Mouse (Mus musculus) right cerebral cortex, postnatal 10 days (tissue): ENCODE results near the gene Sorl1.

Source experiments
- DNase-seq, 2 experiments: peaks; one replicate each; pipeline ENCODE4 v3.0.0; 2021; ENCODE audit warnings: low spot score in 2 of 2

Sorl1 gene

GRCm38 (mm10) chr9:41958282-41958681 is 165.8 kb downstream of the Sorl1 start:
- no peak for DNase-seq

GRCm38 (mm10) chr9:41953486-41953885 is 170.6 kb downstream of the Sorl1 start:
- DNase-seq, result peak; percentile 89

- no peak for DNase-seq
Measured at GRCm38 (mm10) chr9:41952650-41953204, 171.4 kb downstream of the Sorl1 start.

GRCm38 (mm10) chr9:41951472-41952129 is 172.5 kb downstream of the Sorl1 start:
- peak in 1 of 2 experiments; percentile 51 for DNase-seq

- peak; percentile 93 for DNase-seq
Measured at GRCm38 (mm10) chr9:41950991-41951451, 173.1 kb downstream of the Sorl1 start.

GRCm38 (mm10) chr9:41950109-41950990 is 173.7 kb downstream of the Sorl1 start:
- peak; percentile 86 to 88 for DNase-seq

GRCm38 (mm10) chr9:41949476-41949875 is 174.6 kb downstream of the Sorl1 start:
- no peak for DNase-seq

GRCm38 (mm10) chr9:41944964-41945363 is 179.1 kb downstream of the Sorl1 start:
- DNase-seq, result no peak

- DNase-seq, result no peak
Measured at GRCm38 (mm10) chr9:41942970-41943635, 181.0 kb downstream of the Sorl1 start.

GRCm38 (mm10) chr9:41940311-41940853 is 183.7 kb downstream of the Sorl1 start:
- DNase-seq, result no peak

GRCm38 (mm10) chr9:41938449-41938848 is 185.6 kb downstream of the Sorl1 start:
- no peak for DNase-seq

GRCm38 (mm10) chr9:41937967-41938348 is 186.1 kb downstream of the Sorl1 start:
- no peak for DNase-seq

- DNase-seq, result no peak
Measured at GRCm38 (mm10) chr9:41937341-41937966, 186.6 kb downstream of the Sorl1 start.

GRCm38 (mm10) chr9:41936598-41936997 is 187.5 kb downstream of the Sorl1 start:
- DNase-seq, result peak in 1 of 2 experiments; percentile 76

GRCm38 (mm10) chr9:41935979-41936378 is 188.1 kb downstream of the Sorl1 start:
- no peak for DNase-seq

- DNase-seq, result peak; percentile 70 to 81
Measured at GRCm38 (mm10) chr9:41935373-41935971, 188.6 kb downstream of the Sorl1 start.

GRCm38 (mm10) chr9:41934848-41935372 is 189.2 kb downstream of the Sorl1 start:
- DNase-seq, result no peak

GRCm38 (mm10) chr9:41929986-41930385 is 194.1 kb downstream of the Sorl1 start:
- no peak for DNase-seq

- peak in 1 of 2 experiments; percentile 20 for DNase-seq
Measured at GRCm38 (mm10) chr9:41925721-41926120, 198.4 kb downstream of the Sorl1 start.

- DNase-seq, result peak in 1 of 2 experiments; percentile 16
Measured at GRCm38 (mm10) chr9:41924140-41924539, 200.0 kb downstream of the Sorl1 start.
